In genomic region chr2:168742059-168742627, GRCm38 (mm10) we compare ENCODE assay signal across 8 mouse cellular contexts. TPM values are rescaled to one million over a fixed set of nuclear protein-coding genes. Genes with fewer than 3 reads are reported as not detected.
DNase-seq lines count a peak whose midpoint lies in the region; ATAC-seq and TF ChIP-seq lines count a peak whose summit lies in the region.

Gene Atp9a, minus strand, starts transcription at chr2:168742409.

- WGBS in hindbrain, embryonic 14.5 days = 6% methylated on average over 27 of the region's 33 CpGs
- 6% methylated on average over 18 of the region's 33 CpGs for WGBS in lung, postnatal 0 days

- peak within 1 kb of the TSS; percentile 98 for H3K9ac ChIP-seq in hindbrain, embryonic 14.5 days
- H3K9ac ChIP-seq in lung, postnatal 0 days (replicated peaks; ENCODE audit: low read depth) = peak within 1 kb of the TSS; percentile 62

- H3K4me2 ChIP-seq in hindbrain, embryonic 14.5 days (replicated peaks) = peak within 1 kb of the TSS; percentile 62
- H3K4me2 ChIP-seq in lung, postnatal 0 days (replicated peaks; ENCODE audit: low read depth, low read length) = peak within 1 kb of the TSS; percentile 78

- H3K27me3 ChIP-seq in hindbrain, embryonic 14.5 days (ENCODE audit: control insufficient read depth, insufficient read depth, low read length) = no peaks in the 10 kb centered on the region
- no peaks in the 10 kb centered on the region for H3K27me3 ChIP-seq in lung, postnatal 0 days (replicated peaks; ENCODE audit: insufficient read depth, low read length)

- no peak for TF ChIP-seq EP300 in lung, postnatal 0 days (IDR thresholded peaks at IDR 0.05)

- TF ChIP-seq CTCF in lung, postnatal 0 days (IDR thresholded peaks at IDR 0.05) = no peak

- H3K4me1 ChIP-seq in hindbrain, embryonic 14.5 days (replicated peaks; ENCODE audit: control insufficient read depth, insufficient read depth, low read length) = peaks cover 6% of the 10 kb centered on the region; the same call in 1 of the 2 replicates
- no peaks in the 10 kb centered on the region for H3K4me1 ChIP-seq in lung, postnatal 0 days (ENCODE audit: insufficient read depth, low read depth, low read length)

- H3K4me3 ChIP-seq in hindbrain, embryonic 14.5 days (replicated peaks; ENCODE audit: low read length) = peak within 1 kb of the TSS; percentile 95
- peak within 1 kb of the TSS; percentile 69 for H3K4me3 ChIP-seq in lung, postnatal 0 days (ENCODE audit: low read depth, low read length)

- peak; percentile 80 to 89 for DNase-seq in adrenal gland, adult (ENCODE audit: inconsistent age in 2 of 2, low spot score in 1 of 2)
- DNase-seq in cerebellum, postnatal 36 days = peak; percentile 77 to 84
- DNase-seq in gastrocnemius, adult 8-10 months (ENCODE audit: low spot score in 2 of 2) = no peak
- DNase-seq in hindbrain, embryonic 14.5 days (ENCODE audit: low spot score) = peak; percentile 77
- peak; percentile 74 to 77 for DNase-seq in layer of hippocampus, postnatal 36 days
- peak; percentile 60 for DNase-seq in lung, postnatal 0 days (ENCODE audit: low spot score)
- DNase-seq in retina, postnatal 1 day = peak; percentile 84
- no peak for DNase-seq in c-Kit-positive CD71-positive TER-119-positive erythroid progenitor cells, embryonic 14.5 days (ENCODE audit: low spot score)

- peak within 1 kb of the TSS; percentile 98 for H3K27ac ChIP-seq in hindbrain, embryonic 14.5 days
- peak within 1 kb of the TSS; percentile 87 for H3K27ac ChIP-seq in lung, postnatal 0 days (ENCODE audit: low read length)

- no peaks in the 10 kb centered on the region for H3K9me3 ChIP-seq in hindbrain, embryonic 14.5 days (ENCODE audit: control insufficient read depth, low read length)
- no peaks in the 10 kb centered on the region for H3K9me3 ChIP-seq in lung, postnatal 0 days (ENCODE audit: low read length)

- ATAC-seq in hindbrain, embryonic 14.5 days (ENCODE audit: low FRiP score) = peak; percentile 82
- peak; percentile 71 for ATAC-seq in lung, postnatal 0 days

- H3K36me3 ChIP-seq in hindbrain, embryonic 14.5 days (replicated peaks; ENCODE audit: control insufficient read depth, insufficient read depth) = no peaks in the 10 kb centered on the region
- no peaks in the 10 kb centered on the region for H3K36me3 ChIP-seq in lung, postnatal 0 days (ENCODE audit: insufficient read depth, low read length)

RNA-seq across cellular contexts. Expression of gene Atp9a, which starts in this region (rescaled TPM):
- total RNA-seq in gastrocnemius, adult 8-10 months (2022) = 10 to 100 TPM; 23.0 to 28.0 (median 26.2) TPM
- 77.1 and 82.0 TPM in 2 replicates for polyA plus RNA-seq in hindbrain, embryonic 14.5 days (2014; fragmentation: Nextera tagmentation; extraction: Ambion mirVana)
- 100 to 1,000 TPM; 342 to 346 TPM for total RNA-seq in layer of hippocampus, postnatal 36 days (2021)
- 19.5 and 21.1 TPM in 2 replicates for polyA plus RNA-seq in lung, postnatal 0 days (2015; fragmentation: Nextera tagmentation; extraction: Ambion mirVana)

Comparison
In these comparisons a context has a peak if more than half of its experiments do, and no peak if none do; other contexts are left out.
1. RNA of gene Atp9a (total RNA-seq): 342 to 346 TPM in layer of hippocampus, postnatal 36 days; 23.0 to 28.0 TPM in gastrocnemius, adult 8-10 months; every median in the first group is over 10 times any median in the second.
2. DNase-seq: peak in adrenal gland, adult (2 of 2), cerebellum, postnatal 36 days (2 of 2), hindbrain, embryonic 14.5 days (single experiment), layer of hippocampus, postnatal 36 days (2 of 2), lung, postnatal 0 days (single experiment) and retina, postnatal 1 day (single experiment); none in gastrocnemius, adult 8-10 months (0 of 2) and c-Kit-positive CD71-positive TER-119-positive erythroid progenitor cells, embryonic 14.5 days (single experiment).